ENCODE assay signal across 8 mouse cellular contexts in the genomic region with DNA sequence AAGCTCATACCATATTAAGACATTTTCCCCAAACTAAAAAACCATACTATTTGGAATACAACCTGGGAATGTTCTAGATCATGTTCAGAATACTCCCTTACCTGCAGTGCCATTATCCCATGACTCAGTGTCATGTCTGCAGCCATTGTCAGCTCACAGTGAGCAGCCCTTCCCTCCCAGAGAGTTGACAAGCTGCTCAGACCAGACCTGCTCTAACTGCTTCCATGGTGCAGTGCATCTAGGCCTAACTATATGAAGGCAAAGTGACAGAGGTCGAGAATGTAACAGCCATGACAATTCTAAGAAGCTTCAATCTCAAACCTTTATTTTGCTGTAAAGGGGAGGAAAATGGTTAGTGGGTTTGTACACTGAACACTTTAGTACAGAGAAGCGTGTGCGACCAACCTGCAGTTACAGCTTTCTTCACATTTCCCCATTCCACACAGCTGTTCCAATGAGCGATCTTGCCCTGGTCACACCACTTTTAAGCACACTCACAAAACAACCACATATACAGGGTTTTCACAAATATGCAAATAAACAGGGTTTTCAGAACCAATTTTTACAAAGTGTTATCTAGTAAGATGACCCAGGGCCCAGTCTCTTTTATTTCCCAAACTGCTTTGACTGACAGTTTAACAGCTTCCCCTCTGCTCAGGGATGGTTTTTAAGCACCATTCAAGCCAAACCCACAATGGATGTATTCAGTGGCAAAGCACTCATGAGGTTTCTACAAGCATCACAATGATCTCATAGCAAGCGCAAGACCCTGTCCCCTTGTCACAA. TPM values are rescaled to one million over a fixed set of nuclear protein-coding genes. Genes with fewer than 3 reads are reported as not detected.
A peak's percentile ranks its signal among the peaks of the same experiment; 100 is the strongest.
DNase-seq lines count a peak whose midpoint lies in the region; ATAC-seq and TF ChIP-seq lines count a peak whose summit lies in the region.

No protein-coding gene starts in this region.

- no peak for TF ChIP-seq CTCF in heart, adult 2 months (IDR thresholded peaks at IDR 0.05)
- TF ChIP-seq CTCF in CH12.LX (conservative IDR thresholded peaks at IDR 0.05 in 1 of 2, IDR thresholded peaks at IDR 0.05 in 1 of 2; ENCODE audit: low read depth in 2 of 2, low read length in 2 of 2), result no peak
- no peak for TF ChIP-seq CTCF in kidney, postnatal 0 days (IDR thresholded peaks at IDR 0.05; ENCODE audit: low read depth)

- 0 out of 2 replicates have a peak, but pooled peaks have one; percentile 58 for TF ChIP-seq EP300 in heart, adult 2 months (IDR thresholded peaks at IDR 0.05; ENCODE audit: insufficient read depth, low read depth, low read length)
- peak; percentile 12; the same call in 1 of the 2 replicates for TF ChIP-seq EP300 in CH12.LX (IDR thresholded peaks at IDR 0.05; ENCODE audit: low read length)

- H3K4me1 ChIP-seq in heart, adult 2 months (ENCODE audit: control insufficient read depth, insufficient read depth, low read length), result peaks cover 23% of the 10 kb centered on the region
- H3K4me1 ChIP-seq in CH12.LX (ENCODE audit: control insufficient read depth in 1 of 2, insufficient read depth in 2 of 2), result peaks cover 17 to 55% of the 10 kb centered on the region in 2 experiments
- H3K4me1 ChIP-seq in embryonic facial prominence, embryonic 13.5 days, result peaks cover 63% of the 10 kb centered on the region
- H3K4me1 ChIP-seq in kidney, postnatal 0 days (replicated peaks; ENCODE audit: insufficient read depth, low read length), result peaks cover 30% of the 10 kb centered on the region
- peaks cover 42% of the 10 kb centered on the region for H3K4me1 ChIP-seq in stomach, embryonic 15.5 days

- H3K27me3 ChIP-seq in heart, adult 2 months (ENCODE audit: control insufficient read depth, insufficient read depth, low read length), result no peaks in the 10 kb centered on the region
- no peaks in the 10 kb centered on the region for H3K27me3 ChIP-seq in CH12.LX (replicated peaks)
- no peaks in the 10 kb centered on the region for H3K27me3 ChIP-seq in embryonic facial prominence, embryonic 13.5 days
- no peaks in the 10 kb centered on the region for H3K27me3 ChIP-seq in kidney, postnatal 0 days (ENCODE audit: insufficient read depth, low read length)
- H3K27me3 ChIP-seq in stomach, embryonic 15.5 days (replicated peaks), result no peaks in the 10 kb centered on the region

- peak; percentile 27 to 51 for DNase-seq in heart, adult 2 months
- no peak for DNase-seq in heart, postnatal 14 days
- DNase-seq in CH12.LX (ENCODE audit: extremely low read depth), result peak; percentile 55
- DNase-seq in kidney, postnatal 0 days (ENCODE audit: low spot score), result peak; percentile 71
- no peak for DNase-seq in left cerebral cortex, adult 11 months (ENCODE audit: low spot score)
- no peak for DNase-seq in cerebellum, postnatal 36 days

- no peak for ATAC-seq in embryonic facial prominence, embryonic 13.5 days (ENCODE audit: insufficient number of reproducible peaks, insufficient read depth, low FRiP score, low TSS enrichment, low read depth)
- no peak for ATAC-seq in kidney, postnatal 0 days (replicated peaks; ENCODE audit: low FRiP score, low read depth)
- no peak for ATAC-seq in stomach, embryonic 15.5 days (ENCODE audit: insufficient read depth, low FRiP score, low read depth)

- TF ChIP-seq POLR2A in heart, adult 2 months (IDR thresholded peaks at IDR 0.05; ENCODE audit: insufficient read depth, low read depth, low read length), result peak; percentile 80
- TF ChIP-seq POLR2A in CH12.LX (IDR thresholded peaks at IDR 0.05; ENCODE audit: low read depth, low read length), result peak; percentile 50

- H3K79me2 ChIP-seq in heart, adult 2 months (replicated peaks; ENCODE audit: control insufficient read depth, insufficient read depth, low read length), result 0 out of 2 replicates have a peak, but pooled peaks cover 3% of the 10 kb centered on the region
- peaks cover 44% of the 10 kb centered on the region for H3K79me2 ChIP-seq in CH12.LX (replicated peaks; ENCODE audit: control insufficient read depth, extremely low read depth, insufficient read depth, poor library complexity, severe bottlenecking)

- peak overlapping the region; percentile 100 for H3K27ac ChIP-seq in heart, adult 2 months
- peak overlapping the region; percentile 99 for H3K27ac ChIP-seq in CH12.LX (ENCODE audit: insufficient read depth, low read depth)
- peak overlapping the region; percentile 98; the same call in 1 of the 2 replicates for H3K27ac ChIP-seq in embryonic facial prominence, embryonic 13.5 days
- H3K27ac ChIP-seq in kidney, postnatal 0 days, result peak overlapping the region; percentile 98
- peak overlapping the region; percentile 18; the same call in 1 of the 2 replicates for H3K27ac ChIP-seq in stomach, embryonic 15.5 days

- peak overlapping the region; percentile 75 for H3K4me3 ChIP-seq in heart, adult 2 months
- peak overlapping the region; percentile 65 to 98 (median 68) for H3K4me3 ChIP-seq in CH12.LX (replicated peaks in 1 of 3; ENCODE audit: low read depth in 2 of 3, low read length in 2 of 3, poor library complexity in 1 of 3)
- H3K4me3 ChIP-seq in embryonic facial prominence, embryonic 13.5 days, result peak overlapping the region; percentile 17
- H3K4me3 ChIP-seq in kidney, postnatal 0 days (replicated peaks; ENCODE audit: low read depth, low read length), result peak overlapping the region; percentile 65
- H3K4me3 ChIP-seq in stomach, embryonic 15.5 days (replicated peaks), result peak overlapping the region; percentile 42

- peak overlapping the region; percentile 78 for H3K9ac ChIP-seq in heart, adult 2 months (ENCODE audit: low read depth, low read length)
- H3K9ac ChIP-seq in CH12.LX (ENCODE audit: insufficient read depth, low read depth), result peak overlapping the region; percentile 99
- 0 out of 2 replicates have a peak overlapping the region, but pooled peaks have one; percentile 16 for H3K9ac ChIP-seq in embryonic facial prominence, embryonic 13.5 days
- H3K9ac ChIP-seq in kidney, postnatal 0 days (ENCODE audit: low read depth, low read length), result peak overlapping the region; percentile 76
- no peak overlapping the region for H3K9ac ChIP-seq in stomach, embryonic 15.5 days

- in situ Hi-C loops in CH12.LX (cut with MboI; ENCODE audit: low pct_ligation_motif_present, low pct_unique_long_range_greater_than_20kb, low sequenced_read_pairs), result no loop called here

- H3K4me2 ChIP-seq in CH12.LX (ENCODE audit: insufficient read depth, low read depth, poor library complexity, severe bottlenecking), result peak overlapping the region; percentile 94
- H3K4me2 ChIP-seq in embryonic facial prominence, embryonic 13.5 days, result peak overlapping the region; percentile 63
- peak overlapping the region; percentile 66 for H3K4me2 ChIP-seq in kidney, postnatal 0 days (ENCODE audit: low read length)
- peak overlapping the region; percentile 70 for H3K4me2 ChIP-seq in stomach, embryonic 15.5 days

- WGBS in heart, adult 2 months, result 16% methylated on average over 5 of the region's 5 CpGs
- WGBS in embryonic facial prominence, embryonic 13.5 days, result 71% methylated on average over 5 of the region's 5 CpGs
- WGBS in kidney, postnatal 0 days, result 36% methylated on average over 5 of the region's 5 CpGs
- 67% methylated on average over 5 of the region's 5 CpGs for WGBS in stomach, embryonic 15.5 days

- no peaks in the 10 kb centered on the region for H3K9me3 ChIP-seq in CH12.LX (replicated peaks; ENCODE audit: low read length)
- H3K9me3 ChIP-seq in embryonic facial prominence, embryonic 13.5 days, result no peaks in the 10 kb centered on the region
- no peaks in the 10 kb centered on the region for H3K9me3 ChIP-seq in kidney, postnatal 0 days (replicated peaks; ENCODE audit: low read length)
- H3K9me3 ChIP-seq in stomach, embryonic 15.5 days, result no peaks in the 10 kb centered on the region

- peaks cover 35% of the 10 kb centered on the region for H3K36me3 ChIP-seq in heart, adult 2 months (ENCODE audit: control insufficient read depth, insufficient read depth, low read length)
- peaks cover 9 to 20% of the 10 kb centered on the region in 2 experiments for H3K36me3 ChIP-seq in CH12.LX (replicated peaks in 1 of 2; ENCODE audit: control insufficient read depth in 1 of 2, insufficient read depth in 1 of 2, low read length in 1 of 2)
- H3K36me3 ChIP-seq in embryonic facial prominence, embryonic 13.5 days, result no peaks in the 10 kb centered on the region
- no peaks in the 10 kb centered on the region for H3K36me3 ChIP-seq in kidney, postnatal 0 days (ENCODE audit: insufficient read depth, low read length)
- no peaks in the 10 kb centered on the region for H3K36me3 ChIP-seq in stomach, embryonic 15.5 days

- intact Hi-C loops in heart, adult 2 months (cut with DNase I), result no loop called here
- intact Hi-C loops in heart, postnatal 14 days (cut with DNase I), result no loop called here

- no peak for TF ChIP-seq RAD21 in CH12.LX (IDR thresholded peaks at IDR 0.05; ENCODE audit: low read depth, low read length)

- dilution Hi-C loops in CH12.LX (cut with MboI; ENCODE audit: extremely low pct_ligation_motif_present, extremely low pct_unique_long_range_greater_than_20kb, low sequenced_read_pairs), result no loop called here

RNA-seq across cellular contexts. Expression of gene Frmd8, which starts 32.9 kb away (rescaled TPM):
- 1 to 10 TPM; 7.7 to 8.4 TPM for total RNA-seq in heart, adult 2 months (2021)
- 7.0 and 9.3 TPM in 2 replicates for polyA plus RNA-seq in heart, adult 2 months (2012; rRNA removed)
- total RNA-seq in heart, postnatal 14 days (2021), result 10 to 100 TPM; 15.6 to 15.8 TPM
- total RNA-seq in CH12.LX (2012; rRNA removed) (29.0 and 30.7 TPM in 2 replicates), CH12.LX (2014; rRNA removed) (13.5 and 15.5 TPM in 2 replicates)
- polyA plus RNA-seq in CH12.LX (2012; ENCODE audit: insufficient read length, low read depth), result 25.2 and 25.4 TPM in 2 replicates
- 30.6 and 34.0 TPM in 2 replicates for polyA plus RNA-seq in embryonic facial prominence, embryonic 13.5 days (2015; fragmentation: Nextera tagmentation; extraction: Ambion mirVana)
- polyA plus RNA-seq in kidney, postnatal 0 days (2015; fragmentation: Nextera tagmentation; extraction: Ambion mirVana), result 31.6 and 35.9 TPM in 2 replicates
- 25.3 and 27.7 TPM in 2 replicates for polyA plus RNA-seq in stomach, embryonic 15.5 days (2015; fragmentation: Nextera tagmentation; extraction: Ambion mirVana)

RNA-seq across cellular contexts. Expression of gene Slc25a45, which starts 35.4 kb away (rescaled TPM):
- total RNA-seq in heart, adult 2 months (2021), result 1 to 10 TPM; 2.8 TPM
- polyA plus RNA-seq in heart, adult 2 months (2012; rRNA removed), result 7.9 and 8.2 TPM in 2 replicates
- 1 to 10 TPM; 3.3 to 4.5 TPM for total RNA-seq in heart, postnatal 14 days (2021)
- total RNA-seq in CH12.LX (2012; rRNA removed) (20.6 and 23.1 TPM in 2 replicates), CH12.LX (2014; rRNA removed) (27.6 and 33.0 TPM in 2 replicates)
- 20.8 and 22.7 TPM in 2 replicates for polyA plus RNA-seq in CH12.LX (2012; ENCODE audit: insufficient read length, low read depth)
- 3.1 and 4.5 TPM in 2 replicates for polyA plus RNA-seq in embryonic facial prominence, embryonic 13.5 days (2015; fragmentation: Nextera tagmentation; extraction: Ambion mirVana)
- 19.9 and 24.5 TPM in 2 replicates for polyA plus RNA-seq in kidney, postnatal 0 days (2015; fragmentation: Nextera tagmentation; extraction: Ambion mirVana)
- 5.5 TPM in 2 replicates for polyA plus RNA-seq in stomach, embryonic 15.5 days (2015; fragmentation: Nextera tagmentation; extraction: Ambion mirVana)

RNA-seq across cellular contexts. Expression of gene Tigd3, which starts 51.8 kb away (rescaled TPM):
- total RNA-seq in heart, adult 2 months (2021), result under 1 TPM; 0.14 to 0.47 TPM
- 0.25 and 0.67 TPM in 2 replicates for polyA plus RNA-seq in heart, adult 2 months (2012; rRNA removed)
- under 1 TPM; 0.79 to 0.93 TPM for total RNA-seq in heart, postnatal 14 days (2021)
- total RNA-seq in CH12.LX (2012; rRNA removed), result 1.6 and 2.1 TPM in 2 replicates
- 0.62 and 0.67 TPM in 2 replicates for total RNA-seq in CH12.LX (2014; rRNA removed)
- 1.2 and 1.4 TPM in 2 replicates for polyA plus RNA-seq in CH12.LX (2012; ENCODE audit: insufficient read length, low read depth)
- 3.8 and 4.7 TPM in 2 replicates for polyA plus RNA-seq in embryonic facial prominence, embryonic 13.5 days (2015; fragmentation: Nextera tagmentation; extraction: Ambion mirVana)
- 2.9 and 3.6 TPM in 2 replicates for polyA plus RNA-seq in kidney, postnatal 0 days (2015; fragmentation: Nextera tagmentation; extraction: Ambion mirVana)
- polyA plus RNA-seq in stomach, embryonic 15.5 days (2015; fragmentation: Nextera tagmentation; extraction: Ambion mirVana), result 2.3 and 2.4 TPM in 2 replicates

Comparison
In these comparisons a context has a peak if more than half of its experiments do, and no peak if none do; other contexts are left out.
1. DNase-seq: peak in heart, adult 2 months (2 of 2), CH12.LX (single experiment) and kidney, postnatal 0 days (single experiment); none in heart, postnatal 14 days (0 of 2), left cerebral cortex, adult 11 months (single experiment) and cerebellum, postnatal 36 days (0 of 2).
2. H3K27ac ChIP-seq: peak in every context shown above with its lines; median percentile 100 in heart, adult 2 months; 99 in CH12.LX; 98 in embryonic facial prominence, embryonic 13.5 days; 98 in kidney, postnatal 0 days; 18 in stomach, embryonic 15.5 days.
3. H3K4me3 ChIP-seq: peak in every context shown above with its lines; median percentile 75 in heart, adult 2 months; 68 in CH12.LX; 65 in kidney, postnatal 0 days; 42 in stomach, embryonic 15.5 days; 17 in embryonic facial prominence, embryonic 13.5 days.
4. Peak in every context shown above with its lines, with median percentiles within 50 percentile points of each other: H3K4me2 ChIP-seq.